Mouse (Mus musculus): Measurements from ENCODE around the gene Ccl4.

Gene Ccl4

DNA sequence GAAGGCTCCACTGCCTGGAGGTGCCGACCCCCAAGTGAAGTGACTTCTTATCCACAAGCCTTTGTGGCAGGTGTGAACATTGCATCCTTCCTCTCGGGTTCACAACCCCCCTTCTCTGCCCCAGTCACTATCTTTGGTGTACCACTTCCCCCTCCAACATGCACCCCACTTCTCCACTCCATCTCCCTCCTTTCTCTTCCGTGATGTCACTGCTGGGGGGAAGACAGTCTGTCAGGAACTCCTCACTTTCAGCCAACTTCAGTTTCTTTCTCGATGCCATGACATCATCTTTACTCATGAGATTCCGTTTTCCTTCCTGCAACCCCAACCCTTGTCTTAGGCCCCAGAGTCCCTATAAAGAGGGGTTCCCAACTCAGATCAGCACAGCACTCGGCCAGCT, at the start of gene Ccl4:
Gene Ccl4, plus strand, starts transcription at position 381 of the 400 bp plus-strand sequence.
- no peak for DNase-seq (ENCODE audit: low read depth, low spot score)

DNA sequence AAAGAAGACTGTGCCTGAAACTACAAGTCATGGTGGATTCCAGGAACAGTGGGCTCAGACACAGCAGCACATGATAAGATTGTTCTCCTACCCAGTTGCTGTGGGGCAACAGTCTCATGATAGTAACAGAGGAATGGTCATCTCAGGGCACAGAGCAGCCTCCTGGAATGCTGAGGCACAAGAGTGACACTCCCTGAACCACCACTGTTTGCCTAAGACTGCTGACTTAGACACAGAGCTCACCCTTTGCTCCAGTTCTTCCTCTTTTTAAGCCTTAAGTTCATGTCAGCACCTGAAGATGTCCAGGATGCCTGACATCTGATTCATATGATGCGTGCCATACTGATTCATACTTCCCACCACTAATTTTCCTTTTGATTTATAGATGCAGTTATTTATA, 45.8 kb upstream of the Ccl4 start:
- no peak for DNase-seq (ENCODE audit: low read depth, low spot score)

DNA sequence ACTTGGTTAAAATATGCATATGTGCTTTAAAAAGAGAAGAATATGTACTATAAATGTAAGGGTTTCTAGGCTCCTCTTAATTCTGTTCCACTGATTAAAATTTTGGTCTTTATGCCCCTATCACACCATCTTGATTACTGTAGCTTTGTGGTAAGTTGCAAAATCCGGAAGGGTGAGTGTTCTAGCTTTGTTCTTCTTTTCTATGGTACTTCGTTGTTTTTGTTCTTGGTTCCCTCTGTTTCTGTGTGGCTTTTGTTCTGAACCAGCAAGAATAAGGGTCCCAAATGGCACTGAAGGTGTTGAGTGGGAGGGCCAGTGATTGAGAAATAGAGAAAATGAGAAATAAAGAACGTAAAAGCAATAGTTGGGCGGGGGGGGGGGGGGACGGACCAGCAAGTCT, 44.1 kb upstream of the Ccl4 start:
- no peak for DNase-seq (ENCODE audit: low read depth, low spot score)

DNA sequence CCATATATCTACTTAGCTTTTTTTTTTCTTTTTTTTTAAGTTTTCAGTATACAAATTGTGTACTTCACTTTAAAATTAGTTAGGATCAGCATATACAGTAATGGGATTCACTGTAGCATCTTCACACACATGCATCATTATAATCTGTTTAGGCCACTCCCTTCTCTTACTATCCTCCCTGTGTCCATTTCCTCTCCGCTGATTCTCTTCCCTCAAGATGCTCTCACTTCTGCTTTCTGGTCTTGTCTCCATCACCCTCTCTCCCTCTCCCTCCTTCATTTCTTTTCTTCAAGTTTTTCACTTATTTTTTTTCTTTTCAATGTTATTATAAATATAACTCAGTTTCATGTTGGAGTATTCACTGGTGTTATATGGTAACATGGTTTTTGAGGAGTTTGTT, 43.3 kb upstream of the Ccl4 start:
- no peak for DNase-seq (ENCODE audit: low read depth, low spot score)

DNA sequence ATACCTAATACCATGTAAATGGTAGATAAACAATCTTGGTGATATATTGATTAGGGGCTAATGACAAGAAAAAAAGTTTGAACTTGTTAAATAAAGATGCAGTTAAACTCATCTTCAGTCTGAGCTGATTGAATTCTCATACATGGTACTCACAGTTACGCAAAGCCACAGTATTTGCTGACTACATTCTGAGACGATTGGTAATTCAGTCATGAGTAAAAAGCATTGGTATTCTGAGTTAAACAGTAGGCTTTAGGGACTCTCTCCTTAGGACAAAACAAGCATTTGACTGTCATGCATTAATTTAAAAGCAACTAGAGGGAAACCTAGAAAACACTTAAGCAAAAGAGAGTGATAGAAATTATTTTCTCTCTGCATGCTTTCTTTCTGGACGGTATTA, 38.8 kb upstream of the Ccl4 start:
- DNase-seq (ENCODE audit: low read depth, low spot score) = no peak

DNA sequence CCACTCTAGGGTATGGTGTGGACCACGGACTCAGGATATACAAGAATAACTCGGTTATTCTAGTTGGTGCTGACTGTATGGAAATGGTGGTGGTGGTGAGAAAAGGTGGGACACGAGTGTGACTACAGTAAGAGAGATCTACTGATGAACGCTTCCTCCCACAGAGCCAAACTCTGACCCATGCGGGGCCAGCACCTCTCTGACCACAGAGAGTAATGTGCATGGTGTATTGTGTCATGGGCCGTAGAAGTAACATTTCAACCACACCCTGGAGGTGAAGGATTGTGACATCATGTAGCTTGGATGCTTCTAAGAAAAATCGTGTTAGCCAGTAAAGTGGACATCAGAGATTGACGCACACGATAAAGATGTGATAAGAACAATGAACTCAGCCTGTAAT, 33.6 kb upstream of the Ccl4 start:
- DNase-seq (ENCODE audit: low read depth, low spot score) = no peak

DNA sequence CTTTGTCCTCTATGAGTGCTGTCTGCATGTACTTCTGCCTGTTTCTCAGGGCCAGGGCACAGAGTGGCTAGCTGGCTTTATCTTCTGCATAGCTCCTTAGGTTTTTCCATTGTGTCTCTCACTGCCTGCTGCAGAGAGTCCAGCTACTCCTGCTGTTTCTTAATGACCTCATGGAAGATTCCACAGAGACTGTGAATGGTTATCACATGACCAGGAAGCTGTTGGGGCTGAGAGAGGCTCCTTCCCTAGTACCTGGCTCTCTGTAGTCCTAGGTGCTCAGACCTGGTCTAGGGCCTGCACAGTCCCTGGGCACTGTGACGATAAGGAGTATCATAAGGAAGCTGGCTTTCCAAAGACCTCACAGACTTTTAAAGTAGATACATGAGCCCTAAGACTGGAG, 31.8 kb upstream of the Ccl4 start:
- no peak for DNase-seq (ENCODE audit: low read depth, low spot score)

DNA sequence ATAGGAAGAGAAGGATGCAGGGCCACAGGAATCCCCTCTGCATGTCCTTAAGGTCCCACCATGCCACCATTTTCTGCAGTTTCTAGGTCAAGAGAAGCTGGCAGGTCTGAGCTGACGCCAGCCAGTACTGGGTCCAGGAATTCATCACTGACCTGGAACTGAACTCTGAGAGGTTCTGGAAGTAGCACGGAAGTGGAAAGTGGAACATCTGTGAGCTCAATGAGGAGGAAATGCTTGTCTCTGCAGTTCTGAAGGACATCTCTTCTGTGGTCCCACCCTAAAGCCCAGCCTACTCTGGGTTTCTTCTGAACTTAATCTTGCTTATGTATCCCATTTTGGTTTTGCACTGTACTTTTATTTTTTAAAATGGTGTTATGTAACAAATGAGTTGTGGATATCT, 31.3 kb upstream of the Ccl4 start:
- DNase-seq (ENCODE audit: low read depth, low spot score) = no peak

DNA sequence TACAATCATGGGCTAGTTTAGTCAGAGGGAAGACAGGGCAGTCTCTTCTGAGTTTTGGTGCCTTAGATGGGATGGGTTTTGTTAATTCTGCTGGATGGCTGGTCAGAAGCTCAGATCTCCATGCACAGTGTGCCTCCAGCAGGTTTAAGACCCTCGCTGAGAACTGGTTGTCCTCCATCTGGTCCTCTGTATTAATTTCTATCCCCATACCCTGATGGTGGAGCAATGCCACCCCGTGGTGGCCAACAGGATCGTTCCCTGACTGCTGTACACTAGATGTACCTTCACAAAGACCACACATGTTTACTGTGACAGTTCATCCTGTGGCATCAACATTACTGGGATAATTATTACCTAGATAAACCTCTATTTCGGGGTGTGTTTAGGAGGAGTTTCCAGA, 29.6 kb upstream of the Ccl4 start:
- DNase-seq (ENCODE audit: low read depth, low spot score) = no peak

DNA sequence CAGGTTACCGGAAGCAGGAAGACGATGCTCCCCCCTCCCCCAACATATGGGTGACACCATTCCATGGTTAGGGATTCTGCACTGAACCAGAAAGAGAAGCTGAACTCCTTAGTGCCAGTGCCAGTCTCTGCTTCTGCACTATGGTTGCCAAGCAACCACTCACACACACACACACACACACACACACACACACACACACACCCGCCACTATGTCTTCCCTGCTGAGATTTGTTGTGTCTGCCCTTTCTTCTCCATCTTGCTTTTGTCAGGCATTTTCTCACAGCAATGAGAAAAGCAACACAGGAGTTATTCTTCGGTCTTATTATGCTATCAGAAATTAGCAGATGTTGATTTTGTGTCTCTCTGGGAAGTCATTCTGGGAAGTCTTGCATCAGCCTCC, 28.0 kb upstream of the Ccl4 start:
- DNase-seq (ENCODE audit: low read depth, low spot score) = no peak

DNA sequence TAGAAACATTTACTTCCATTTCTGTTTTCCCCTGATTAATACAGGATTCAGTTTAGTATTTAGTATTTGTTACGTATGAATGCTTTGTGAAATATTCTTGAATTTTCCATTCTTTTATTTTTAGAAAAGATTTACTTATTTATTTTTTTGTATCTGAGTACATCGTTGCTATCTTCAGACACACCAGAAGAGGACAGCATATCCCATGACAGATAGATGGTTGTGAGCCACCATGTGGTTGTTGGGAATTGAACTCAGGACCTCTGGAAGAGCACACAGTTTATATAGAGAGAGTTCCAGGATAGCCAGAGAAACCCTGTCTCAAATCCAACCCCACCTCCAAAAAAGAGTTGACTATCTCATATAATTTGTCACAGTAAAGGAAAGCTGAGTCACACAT, 27.5 kb upstream of the Ccl4 start:
- DNase-seq (ENCODE audit: low read depth, low spot score) = no peak

DNA sequence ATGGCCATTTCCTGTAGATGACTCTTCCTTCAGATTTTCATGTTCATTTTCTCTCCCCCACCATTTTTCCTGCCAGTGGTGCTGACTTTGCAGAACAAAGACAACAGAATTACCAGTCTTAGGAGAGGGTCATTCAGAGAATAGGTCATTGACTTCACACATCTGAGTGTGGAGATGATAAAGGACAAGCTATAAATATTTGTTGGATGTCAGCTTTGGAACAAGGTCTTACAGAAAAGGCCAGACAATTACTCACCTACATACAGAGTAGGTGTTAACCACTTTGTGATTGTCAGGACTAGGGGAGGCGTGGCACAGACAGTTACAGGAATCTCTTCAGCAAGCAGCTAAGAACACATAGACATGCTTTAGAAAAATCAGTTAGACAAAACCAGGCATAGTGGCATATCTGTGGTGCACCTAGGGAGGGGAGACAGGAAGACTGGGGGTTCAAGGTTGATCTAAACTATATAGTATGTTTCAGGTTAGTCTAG, 25.6 kb upstream of the Ccl4 start:
- DNase-seq (ENCODE audit: low read depth, low spot score) = no peak

DNA sequence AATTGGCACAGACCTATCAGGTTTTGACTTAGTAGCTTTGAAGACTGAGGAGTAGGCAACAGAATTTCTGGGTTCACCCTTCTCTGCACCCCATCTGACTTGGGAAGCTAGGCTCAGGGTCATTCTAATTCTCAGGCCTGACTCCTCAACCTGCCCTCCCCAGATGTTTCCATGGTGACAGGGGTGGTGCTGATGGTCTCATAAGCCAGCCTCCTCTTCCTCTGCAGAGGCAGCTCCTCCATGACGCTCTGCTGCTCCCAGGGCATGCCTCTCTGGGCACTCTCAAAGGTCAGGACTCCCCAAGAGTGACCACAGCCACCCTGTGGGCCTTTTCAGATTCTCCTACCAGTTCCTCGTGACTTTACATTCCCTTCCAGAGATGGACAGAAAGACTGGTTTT, 23.4 kb upstream of the Ccl4 start:
- no peak for DNase-seq (ENCODE audit: low read depth, low spot score)

DNA sequence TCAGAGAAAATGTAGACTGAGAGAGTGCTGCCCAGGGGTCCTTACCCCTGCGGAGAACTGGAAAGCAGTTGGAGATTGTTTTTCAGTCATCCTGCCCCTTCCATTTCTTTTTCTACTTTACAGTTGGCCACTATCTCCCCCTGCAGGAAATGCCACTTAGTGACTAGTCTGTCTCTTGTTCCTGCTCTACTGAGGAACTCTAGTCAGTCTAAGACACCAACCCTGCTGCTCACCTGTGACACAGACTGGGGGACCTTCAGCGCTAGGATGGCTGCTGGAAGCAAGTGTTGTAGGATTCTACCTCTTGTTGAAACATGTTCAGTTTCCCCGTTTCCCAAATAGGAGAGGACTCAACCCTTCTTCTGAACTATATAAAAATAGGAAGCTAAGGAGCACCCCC, 22.9 kb upstream of the Ccl4 start:
- no peak for DNase-seq (ENCODE audit: low read depth, low spot score)

DNA sequence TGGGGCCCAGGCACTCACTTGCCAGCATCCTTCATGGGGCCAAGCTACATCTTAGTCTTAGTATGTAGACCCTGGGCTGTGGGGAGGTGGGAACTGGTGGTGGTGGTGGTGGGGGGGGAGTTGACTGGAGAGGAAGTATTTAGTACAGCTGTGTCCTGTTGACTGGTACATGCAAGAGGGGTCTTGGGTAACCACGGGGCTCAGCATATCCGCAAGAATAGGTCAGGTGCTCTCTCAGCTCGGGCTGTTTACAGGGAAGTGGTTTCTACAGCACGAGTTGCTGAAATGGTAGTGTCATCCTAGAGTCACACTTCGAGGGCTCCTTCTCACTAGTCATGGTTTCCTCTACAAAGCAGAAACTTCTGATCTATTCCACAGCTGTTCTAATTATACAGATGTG, 22.2 kb upstream of the Ccl4 start:
- no peak for DNase-seq (ENCODE audit: low read depth, low spot score)

DNA sequence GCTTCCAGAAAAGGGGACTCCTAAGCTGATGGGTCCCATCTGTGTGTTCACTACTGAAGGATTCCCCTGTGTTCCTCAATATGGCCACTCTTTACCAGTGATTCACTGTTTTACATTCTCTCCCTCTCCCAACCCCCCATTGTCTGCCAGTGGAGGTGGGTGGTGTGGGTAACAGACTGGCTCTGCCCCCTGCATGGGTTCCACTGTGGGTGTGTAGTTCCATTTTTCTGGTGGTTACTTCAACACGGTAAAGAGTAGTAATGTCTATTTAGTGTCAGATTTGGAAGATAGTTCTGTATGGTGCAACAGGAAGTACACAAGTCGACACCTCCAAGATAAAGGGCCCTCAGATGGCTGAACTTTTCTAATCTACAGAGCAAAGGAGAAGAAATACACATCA, 21.2 kb upstream of the Ccl4 start:
- no peak for DNase-seq (ENCODE audit: low read depth, low spot score)

DNA sequence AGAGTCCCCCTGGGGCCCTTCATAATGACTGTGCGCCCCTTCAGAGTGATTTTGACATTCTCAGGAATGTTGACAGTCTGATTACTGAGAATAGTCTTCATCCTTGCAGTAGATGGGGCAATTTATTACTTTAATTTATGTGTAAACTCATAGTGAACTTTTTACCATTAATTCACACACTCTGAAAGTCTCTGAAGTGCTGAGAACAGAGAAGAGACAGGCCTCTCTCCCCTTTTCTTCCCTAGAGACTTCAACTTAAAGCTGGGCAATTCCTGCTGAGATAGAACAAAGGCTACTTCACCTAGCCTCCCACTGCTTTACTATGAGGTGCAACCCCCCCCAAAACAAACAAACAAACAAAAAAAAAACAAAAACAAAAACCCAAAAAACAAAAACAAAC, 16.9 kb upstream of the Ccl4 start, which contains the start of gene Rpl9-ps1:
Gene Rpl9-ps1, minus strand, starts transcription at position 101 of the 400 bp plus-strand sequence.
- DNase-seq (ENCODE audit: low read depth, low spot score) = no peak

DNA sequence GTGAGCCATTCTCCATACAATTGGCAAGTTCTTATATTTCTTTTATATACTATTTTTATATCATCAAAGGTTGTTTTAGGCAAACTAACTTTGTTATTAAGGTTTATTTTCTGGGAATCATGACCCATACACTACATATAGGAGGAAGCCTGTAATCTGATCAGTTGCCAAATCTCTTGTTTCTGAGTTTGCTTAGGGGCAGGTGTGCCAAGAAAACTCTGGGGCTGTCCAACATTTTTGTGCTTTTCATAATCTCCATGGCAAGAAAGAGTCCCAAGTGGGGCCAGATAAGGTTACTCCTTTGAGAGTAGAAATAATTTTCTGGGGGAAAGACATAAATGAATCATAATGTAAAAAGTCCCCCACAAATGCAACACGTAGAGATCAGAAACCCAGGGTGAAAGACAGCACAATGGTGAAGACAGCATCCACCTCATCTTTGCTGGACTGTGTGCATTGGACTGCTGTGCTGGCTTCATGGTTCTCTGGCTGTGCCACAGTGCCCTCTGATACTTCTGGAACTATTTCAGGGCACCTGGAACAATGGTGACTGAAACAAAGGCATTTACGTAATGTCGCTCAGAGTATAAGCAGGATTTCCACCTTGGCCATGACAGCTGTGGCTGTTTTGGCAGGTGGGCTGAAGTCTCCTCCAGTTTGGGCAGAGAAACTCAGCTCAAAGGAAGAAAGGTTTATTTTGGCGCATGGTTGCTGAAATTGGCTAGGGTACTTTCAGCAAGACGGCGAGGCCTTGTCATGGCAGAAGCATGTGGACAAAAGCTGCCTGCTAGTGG, 15.8 kb upstream of the Ccl4 start:
- DNase-seq (ENCODE audit: low read depth, low spot score) = no peak

DNA sequence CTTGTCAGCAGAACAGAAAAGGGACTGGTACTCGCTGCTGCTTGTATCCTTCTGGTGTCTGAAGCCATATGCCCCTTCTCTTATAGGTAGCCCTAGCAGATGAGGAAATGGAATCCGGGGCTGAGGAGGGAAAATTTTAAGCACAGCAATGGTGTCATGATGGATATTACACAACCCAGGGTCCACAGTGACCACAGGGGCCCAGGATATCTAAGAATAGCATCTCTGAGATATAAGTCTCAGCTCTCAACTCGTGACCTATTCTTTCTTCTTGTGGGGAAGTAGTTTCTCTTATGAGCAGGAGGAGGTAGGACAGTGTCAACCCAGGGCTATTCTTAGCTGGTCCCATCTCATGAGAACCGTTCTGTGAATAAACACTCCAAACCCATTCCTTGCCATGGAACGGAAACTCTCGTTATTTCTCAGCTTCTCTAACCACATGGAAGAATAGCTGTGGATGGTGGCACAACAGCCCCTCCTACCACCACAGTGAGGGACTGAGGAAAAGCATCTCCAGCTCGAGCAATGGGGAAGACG, 13.0 kb upstream of the Ccl4 start, which contains the start of gene Ccl3:
Gene Ccl3, minus strand, starts transcription at position 51 of the 537 bp plus-strand sequence.
- no peak for DNase-seq (ENCODE audit: low read depth, low spot score)

DNA sequence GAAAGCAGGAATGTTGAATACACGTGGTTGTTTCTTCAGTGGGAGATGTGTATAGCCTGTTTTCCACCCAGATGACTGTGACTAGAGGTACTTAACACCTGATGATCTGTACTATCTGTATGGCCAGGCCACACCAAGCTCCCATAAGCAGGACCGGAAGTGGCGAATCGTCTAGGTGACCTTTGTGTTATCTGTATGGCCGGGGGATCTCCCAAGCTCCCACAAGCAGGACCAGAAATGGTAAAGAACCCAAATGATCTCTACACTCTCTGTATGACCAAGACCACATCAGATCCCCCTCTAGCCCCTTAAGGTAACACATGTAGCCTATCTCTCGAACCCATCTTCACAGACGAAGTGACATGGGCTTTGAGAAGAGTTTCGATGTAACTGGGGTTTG, 7.8 kb upstream of the Ccl4 start:
- no peak for DNase-seq (ENCODE audit: low read depth, low spot score)

DNA sequence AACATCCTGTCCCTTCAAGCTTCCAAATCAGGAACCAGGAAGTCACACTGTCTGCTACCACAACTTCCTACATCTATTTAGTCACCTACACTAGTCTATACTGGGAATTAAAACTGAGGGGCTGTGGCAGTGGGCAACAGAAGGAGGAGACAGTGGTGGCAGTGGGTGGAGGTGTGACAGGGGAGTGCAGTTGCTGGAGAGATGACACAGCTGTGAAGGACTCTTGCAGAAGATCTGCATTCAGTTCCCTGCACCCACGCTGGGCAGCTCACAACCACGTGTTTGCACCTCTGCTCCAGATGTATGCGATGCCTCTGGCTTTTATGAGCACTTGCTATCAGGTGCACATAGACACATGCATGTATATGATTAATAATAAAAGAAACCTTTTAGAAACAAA, 4.9 kb upstream of the Ccl4 start:
- DNase-seq (ENCODE audit: low read depth, low spot score) = no peak

DNA sequence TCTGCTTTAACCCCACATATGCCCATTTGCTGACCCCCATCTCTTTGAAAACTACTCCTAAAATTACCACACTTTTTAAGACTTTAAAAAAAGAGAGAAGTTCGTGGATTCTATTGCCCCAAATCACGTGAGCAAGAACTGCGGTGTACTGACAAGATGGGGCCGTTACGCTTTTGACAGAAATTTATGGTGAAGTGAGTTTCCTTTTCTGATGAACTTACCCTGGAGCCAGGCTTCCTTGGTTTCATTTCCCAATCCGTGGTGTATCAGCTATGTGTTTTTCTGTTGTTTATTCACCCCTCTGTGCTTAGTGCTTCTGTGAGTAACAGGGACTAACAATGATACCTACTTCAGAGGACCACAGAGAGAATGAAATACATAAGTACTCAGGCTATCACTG, 3.6 kb upstream of the Ccl4 start:
- DNase-seq (ENCODE audit: low read depth, low spot score) = no peak

DNA sequence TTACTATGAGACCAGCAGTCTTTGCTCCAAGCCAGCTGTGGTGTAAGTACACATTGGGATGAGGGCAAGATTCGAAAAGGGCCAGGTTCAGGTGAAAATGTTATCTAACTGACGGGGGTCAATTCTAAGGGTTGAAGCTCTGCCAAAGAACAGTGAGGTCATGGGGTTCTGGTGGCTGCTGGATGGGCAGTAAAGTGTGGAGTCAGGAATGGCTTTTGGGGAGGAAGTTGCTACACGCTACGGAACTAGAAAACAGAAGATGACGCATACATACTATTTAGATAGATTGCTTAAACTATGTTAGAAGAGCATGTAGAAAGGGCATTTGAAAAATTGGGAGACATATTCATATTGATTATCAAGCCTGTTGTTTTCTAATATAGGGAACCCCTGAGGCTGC, 1.1 kb downstream of the Ccl4 start:
- no peak for DNase-seq (ENCODE audit: low read depth, low spot score)

Data from telencephalon, adult 2 months (tissue).